Mouse (Mus musculus): ENCODE measurements at regions not wholly inside any gene's neighbourhood (a gene's known extent, or its start where the extent isn't known, plus 50 kb on each side); places are given as distances from the start of the nearest gene placed in this dataset.
"Not testable (repeated sequence)": the region's sequence is repeated elsewhere in the genome, so short reads cannot be mapped to it uniquely, and the experiment has no call there.

DNA sequence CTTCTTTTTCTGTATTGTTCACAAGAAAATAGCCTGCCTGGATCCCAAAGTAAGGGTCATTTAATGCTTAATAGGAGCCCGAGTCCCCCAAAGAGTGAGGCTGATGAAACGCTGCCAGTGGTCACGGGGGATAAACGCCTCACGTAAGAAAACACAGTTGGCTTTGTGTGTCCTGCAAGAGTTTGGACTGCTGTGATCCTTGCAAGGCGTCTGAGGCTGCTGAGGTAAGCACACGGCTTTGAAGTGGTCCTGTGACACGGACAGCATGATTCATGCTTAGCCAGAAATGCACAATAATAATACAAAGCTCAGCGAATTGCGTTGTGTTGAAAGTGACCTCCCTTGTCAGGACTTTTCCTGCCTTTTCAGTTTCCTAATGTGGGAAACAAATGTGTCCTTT lies 158.8 kb downstream of the Lyplal1 start:
- no peak for DNase-seq

DNA sequence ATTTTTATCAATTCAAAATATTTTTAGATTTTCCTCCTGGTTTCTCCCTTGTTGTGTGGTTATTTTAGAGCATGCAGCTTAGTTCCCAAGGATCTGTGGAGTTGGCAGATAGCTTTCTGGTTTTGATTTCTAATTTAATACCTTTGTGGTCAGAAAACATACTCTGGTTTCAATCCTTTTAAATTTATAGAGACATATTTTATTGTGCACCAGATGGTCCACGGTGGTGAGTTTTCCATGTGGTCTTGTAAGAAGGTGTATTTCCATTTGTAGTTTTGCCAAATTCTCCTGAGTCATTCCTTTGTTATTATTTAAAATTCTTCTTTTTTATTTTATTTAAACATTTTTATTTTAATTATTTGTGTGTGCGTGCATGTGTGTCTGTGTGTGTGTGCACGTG lies 154.5 kb downstream of the Lyplal1 start:
- DNase-seq = no peak

DNA sequence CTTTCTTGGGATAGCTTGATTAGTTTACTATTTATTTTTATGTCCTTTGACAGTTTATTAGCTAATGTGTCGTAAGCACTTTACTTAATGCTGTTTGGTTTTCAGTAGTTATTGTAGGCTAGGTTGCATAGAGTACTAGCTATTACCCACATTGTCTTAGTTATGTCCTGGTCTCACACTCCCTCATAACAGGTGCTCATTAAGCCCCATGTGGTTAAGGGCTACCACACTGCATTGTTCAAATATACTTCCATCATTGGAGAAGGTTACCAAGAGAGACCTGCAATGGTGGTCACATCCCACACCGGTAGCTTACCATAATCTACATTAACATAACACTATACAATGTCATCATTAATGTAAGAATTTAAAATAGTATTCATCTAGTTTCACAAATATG lies 153.3 kb downstream of the Lyplal1 start:
- no peak for DNase-seq

DNA sequence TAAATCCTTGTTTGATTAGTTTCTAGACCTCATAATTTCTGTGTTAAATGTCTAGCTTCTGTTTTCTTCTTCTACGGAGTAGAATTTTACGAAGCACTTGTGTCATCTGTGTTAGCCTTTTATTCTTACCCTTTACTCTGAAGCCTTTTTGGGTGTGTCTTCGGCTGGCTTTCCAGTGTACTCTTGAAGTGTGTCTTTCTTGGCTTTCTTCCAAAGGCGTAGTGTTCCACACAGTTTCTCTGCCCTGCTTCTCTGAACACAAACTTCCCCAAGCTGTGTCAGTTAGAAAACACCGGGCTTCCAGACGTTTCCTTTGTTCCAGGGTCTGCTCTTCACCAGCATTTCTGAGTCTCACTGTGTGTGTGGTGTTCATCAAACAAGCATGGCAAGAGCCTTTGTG lies 152.7 kb downstream of the Lyplal1 start:
- no peak for DNase-seq

DNA sequence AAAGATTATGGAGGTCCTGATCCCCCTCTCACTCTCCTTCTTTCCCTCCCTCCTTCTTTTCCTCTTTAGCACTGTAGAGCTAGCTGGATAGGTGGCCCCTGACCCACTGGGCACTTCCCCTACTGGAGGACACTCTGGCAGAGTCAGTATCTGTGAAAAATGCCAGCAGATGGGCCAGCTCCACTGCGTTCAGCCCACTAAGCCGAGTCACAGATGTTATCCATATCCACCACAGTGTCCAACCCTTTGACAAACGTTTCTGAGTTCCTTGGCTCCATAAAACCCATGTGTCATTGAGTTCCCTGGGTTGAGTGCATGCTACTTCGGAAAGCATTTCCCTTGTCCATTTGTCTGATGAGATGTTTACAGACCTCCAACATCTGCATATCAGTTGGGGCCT lies 149.9 kb downstream of the Lyplal1 start:
- no peak for DNase-seq

DNA sequence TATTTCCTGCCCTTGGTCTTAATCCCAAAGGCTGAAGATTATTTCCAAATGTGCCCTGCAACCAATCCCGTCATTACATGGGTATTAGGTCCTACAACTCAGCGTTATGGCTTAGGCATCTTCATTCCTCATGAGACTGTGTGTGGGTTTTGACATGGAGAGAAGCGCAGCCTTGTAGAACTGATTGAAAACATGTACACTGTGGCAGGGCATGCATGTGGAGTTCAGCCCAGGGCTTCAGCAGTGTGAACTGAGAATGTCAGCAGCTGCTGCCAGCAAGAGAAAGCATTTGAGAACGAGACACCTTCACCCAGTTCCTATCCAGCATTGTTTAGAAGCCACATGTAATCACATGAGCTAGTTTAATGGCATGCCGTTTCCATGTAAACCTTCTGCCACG lies 149.3 kb downstream of the Lyplal1 start:
- DNase-seq = no peak

DNA sequence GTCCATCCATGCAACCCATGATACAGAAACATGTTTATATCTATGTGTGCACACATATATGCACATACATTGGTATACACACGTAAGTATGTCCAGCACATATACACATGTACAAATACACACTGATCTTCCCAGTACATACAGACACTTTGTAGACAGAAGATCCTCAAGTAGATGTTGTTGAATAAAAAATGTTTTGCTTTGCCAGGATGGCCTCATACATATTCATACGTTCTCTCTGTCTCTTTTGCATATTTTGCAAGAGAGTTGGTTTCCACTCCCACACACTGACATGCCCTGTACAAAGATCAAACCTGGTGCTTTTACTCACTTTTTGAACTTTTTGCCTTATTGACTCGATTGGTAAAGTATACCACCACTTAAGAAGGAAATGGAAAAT lies 148.5 kb downstream of the Lyplal1 start:
- no peak for DNase-seq

DNA sequence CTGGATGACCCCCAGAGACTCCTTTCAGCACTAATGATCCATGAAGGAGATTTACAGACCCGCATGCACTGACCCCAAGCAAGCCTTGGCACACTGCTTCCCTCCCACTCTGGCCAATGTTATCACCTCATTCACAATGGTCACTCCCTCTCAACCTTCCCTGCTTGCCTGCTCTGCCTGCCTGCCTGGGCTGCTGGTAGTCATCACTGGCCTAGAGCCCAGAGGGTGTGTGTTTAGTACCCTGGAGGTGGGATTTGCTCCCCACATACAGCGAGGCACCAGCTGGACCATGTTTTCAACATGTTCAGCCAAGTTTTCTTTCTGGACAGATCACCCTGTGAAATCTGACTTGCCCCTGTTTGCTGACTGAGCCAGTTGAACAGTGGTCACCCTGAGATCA lies 147.9 kb downstream of the Lyplal1 start:
- DNase-seq = no peak

DNA sequence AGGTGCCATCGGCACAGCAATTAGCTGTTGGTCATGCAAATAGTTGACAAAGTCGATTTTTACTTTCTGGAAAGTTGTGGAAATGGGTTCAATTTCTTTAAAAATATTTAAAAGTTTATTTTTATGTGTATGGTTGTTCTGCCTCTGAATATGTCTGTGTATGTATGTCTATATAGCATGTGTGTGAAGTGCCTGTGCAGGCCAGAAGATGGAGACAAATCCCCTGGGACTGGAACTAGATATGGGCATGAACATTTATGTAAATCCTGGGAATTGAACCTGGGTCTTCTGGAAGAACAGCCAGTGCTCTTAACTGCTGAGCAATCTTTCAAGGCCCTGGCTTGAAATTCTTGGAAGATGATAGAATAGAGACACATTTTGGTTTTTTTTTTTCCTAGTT lies 140.0 kb downstream of the Lyplal1 start:
- no peak for DNase-seq

DNA sequence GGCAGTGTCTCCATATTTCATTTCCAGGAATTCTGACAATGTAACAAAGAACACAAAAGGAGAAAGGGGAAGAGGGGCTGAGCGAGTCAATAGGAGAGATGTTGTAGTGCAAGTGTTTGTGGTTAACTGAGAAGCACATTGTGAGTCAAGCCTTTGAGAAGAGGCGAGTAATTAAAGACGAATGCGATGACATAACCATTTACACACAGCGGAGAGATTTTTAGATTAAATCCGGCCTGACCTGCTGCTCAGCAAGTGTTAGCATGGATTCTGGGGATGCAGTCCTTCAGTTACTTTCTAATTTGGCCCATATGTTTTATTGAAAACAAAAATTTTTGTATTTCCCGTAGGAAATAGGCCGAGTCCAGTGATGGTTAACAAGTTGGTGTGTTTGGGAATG lies 127.7 kb downstream of the Lyplal1 start:
- no peak for DNase-seq

DNA sequence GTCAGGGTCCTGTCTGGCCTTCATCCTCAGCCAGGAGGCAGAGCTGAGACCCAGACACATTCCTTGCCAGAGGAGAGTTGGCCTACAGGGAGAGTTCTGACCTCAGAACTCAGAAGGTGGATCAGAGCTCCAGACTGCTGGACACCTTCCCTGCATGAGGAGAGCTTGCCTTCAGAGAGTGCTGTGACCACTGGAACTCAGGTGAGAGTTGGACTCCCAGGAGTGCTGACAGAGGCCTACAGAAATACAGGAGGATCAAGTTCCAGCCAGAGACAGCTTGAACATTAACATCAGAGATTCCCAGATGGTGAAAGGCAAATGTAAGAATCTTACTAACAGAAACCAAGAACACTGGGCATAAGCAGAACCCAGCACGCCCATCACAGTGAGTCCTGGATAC lies 117.0 kb downstream of the Lyplal1 start:
- not testable (repeated sequence) for DNase-seq

DNA sequence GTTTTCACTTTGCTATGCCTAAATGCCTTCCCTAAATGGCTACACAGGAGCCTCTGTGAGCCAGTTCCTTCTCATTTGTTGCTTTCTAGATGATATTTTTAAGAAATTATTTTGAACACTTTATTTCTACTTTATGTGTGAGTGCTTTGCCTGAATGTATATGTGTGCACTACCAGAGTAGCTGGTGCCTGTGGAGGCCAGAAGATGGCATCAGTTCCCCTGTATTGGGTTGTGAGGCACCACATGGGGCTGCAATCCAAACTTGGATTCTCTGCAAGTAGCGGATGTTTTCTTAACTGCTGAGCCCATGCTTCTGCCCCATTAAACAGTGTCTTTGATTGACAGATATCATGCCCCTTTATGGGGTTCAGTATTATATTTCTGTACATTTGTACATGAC lies 103.7 kb downstream of the Lyplal1 start:
- DNase-seq = no peak

DNA sequence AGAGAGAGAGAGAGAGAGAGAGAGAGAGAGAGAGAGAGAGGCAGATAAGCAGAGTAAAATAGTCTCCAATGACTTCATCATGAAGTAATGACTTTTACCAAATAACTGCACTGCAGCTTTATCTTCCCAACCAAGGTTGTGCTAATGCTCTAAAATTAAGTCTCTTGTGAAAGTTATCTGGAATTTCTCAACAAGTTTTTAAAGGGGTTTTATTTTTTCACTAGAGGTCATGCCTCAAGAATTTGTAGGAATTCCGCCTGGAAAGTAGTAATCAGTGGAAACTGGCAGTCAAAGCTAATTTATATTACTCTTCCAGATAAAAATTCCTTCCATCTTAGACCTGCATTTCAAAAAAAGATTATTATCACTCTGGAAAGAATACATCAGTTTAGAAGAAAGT lies 102.9 kb downstream of the Lyplal1 start:
- DNase-seq = no peak

DNA sequence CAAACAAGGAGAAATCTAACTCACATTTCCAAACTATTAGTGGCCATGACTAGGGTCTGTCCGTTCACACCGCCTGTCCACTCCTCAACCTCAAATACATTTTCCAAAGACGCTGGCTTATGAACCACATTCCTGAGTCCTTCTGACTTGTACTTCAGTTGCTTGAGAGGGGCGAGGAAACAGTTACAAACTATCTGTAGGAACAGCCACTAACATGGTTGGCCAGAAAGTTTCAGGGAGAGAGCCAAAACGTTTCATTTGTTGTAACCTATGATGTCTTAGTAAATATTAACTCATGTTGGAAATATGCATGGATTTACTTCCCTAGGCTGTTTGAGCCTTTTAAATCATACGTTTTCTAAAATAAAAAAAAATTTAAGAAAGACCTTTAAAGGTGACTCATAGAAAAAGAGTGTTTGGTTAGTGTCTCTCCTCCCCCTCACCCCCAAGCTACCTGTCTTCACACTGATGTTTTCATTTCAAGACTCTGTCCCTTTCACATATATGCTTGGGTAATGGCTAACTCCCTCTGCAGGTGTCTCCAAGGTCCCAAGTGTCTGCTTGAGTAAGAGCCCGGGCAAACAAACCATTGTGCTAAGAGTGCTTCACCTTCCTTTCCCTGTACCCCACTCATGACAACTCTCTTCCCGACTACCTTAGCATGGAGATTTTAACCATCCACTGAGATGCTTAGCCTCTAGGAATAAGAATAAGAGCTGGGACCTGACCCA lies 101.1 kb downstream of the Lyplal1 start:
- no peak for DNase-seq

DNA sequence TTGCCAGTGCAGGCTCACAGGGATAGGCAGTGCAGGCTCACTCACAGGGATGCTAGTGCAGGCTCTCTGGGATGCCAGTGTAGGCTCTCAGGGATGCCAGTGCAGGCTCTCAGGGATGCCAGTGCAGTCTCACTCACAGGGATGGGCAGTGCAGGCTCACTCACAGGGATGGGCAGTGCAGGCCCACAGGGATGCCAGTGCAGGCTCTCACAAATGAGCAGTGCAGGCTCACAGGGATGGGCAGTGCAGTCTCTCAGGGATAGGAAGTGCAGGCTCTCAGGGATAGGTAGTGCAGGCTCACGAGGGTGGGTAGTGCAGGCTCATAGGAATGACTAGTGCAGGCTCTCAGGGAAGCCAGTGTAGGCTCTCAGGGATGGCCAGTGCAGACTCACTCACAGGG lies 99.6 kb downstream of the Lyplal1 start:
- no peak for DNase-seq

DNA sequence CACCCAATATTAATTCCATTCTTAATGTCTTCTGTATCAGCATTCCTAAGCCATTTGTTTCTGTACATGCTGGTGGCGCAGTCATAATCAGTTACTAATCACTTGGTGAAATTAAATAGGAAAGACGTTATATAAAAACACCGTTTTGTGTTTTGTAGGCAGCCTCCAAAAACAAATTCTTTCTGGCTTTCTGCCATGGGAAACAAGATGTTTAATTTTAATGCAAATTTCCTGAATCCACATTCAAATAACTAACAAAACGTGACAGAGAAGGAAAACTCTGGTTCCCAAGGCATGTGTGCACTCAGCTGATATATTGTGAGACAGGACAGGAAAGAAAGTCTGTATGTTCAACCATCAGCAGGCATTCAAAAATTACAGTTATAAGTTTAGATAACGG lies 97.6 kb downstream of the Lyplal1 start:
- no peak for DNase-seq

DNA sequence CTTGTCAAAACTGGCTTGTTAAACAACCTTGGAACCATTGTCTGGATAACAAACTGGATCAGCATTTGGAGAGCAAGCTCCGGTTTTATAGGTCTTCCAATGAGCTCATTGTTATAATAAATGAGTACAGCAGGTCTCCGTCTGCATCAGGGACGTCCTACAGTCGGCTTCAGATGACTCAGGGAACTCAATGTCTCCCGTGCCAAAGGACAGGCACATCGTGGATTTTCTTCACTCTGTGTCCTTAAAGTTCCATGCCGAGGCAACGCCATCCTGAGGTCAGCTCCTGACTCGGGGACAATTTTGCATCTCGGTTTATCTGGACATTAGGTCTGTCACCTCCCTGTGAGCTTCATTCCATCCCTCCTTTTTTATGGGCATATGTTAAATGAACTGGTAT lies 85.2 kb downstream of the Lyplal1 start:
- DNase-seq = no peak

DNA sequence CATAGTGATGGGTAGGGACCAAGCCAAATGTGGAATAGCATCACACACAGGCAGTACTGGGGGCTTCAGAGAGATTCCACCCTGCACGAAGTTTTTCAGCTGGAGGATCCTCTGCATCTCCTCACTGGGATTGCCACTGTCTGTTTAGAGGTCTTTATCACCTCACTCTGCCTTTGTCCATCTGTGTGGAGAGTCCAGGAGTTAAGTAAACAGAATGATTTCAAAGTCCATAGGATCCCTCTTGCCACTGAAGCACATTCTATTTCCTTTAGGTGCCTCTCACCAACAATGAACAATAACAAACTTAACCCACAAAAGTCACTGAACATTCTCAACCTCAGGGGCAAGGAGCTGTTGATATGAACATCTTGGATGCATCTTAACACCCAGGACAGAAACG lies 82.7 kb downstream of the Lyplal1 start:
- DNase-seq = no peak

Data from B cell, adult 2 months (primary cell).